9 mouse cellular contexts compared by ENCODE assay signal in the genomic region with DNA sequence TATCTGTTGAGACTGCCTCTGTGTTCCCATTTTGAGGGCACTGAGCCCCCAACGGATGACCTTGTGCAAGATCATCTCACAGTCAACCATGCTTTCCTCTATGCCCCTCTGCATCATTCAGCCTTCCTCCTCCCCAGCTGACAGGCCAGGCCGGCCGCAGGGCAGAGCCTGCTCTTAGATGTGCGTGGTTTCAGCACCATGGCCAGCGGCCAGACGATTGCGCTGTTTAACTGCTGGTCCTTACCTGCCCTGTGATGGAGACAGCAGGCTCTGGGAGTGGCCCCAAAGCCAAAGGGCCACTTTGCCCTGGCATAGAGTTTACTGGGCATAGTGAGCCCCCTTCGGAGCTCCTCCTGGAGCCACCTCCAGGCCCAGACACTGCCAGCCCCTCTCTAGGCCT. TPM values are rescaled to one million over a fixed set of nuclear protein-coding genes. Genes with fewer than 3 reads are reported as not detected.
DNase-seq lines count a peak whose midpoint lies in the region; ATAC-seq lines count a peak whose summit lies in the region.
"Had no signal": no experiment of that assay in that cellular context is flagged by ENCODE, and none has a peak within 500 bp of the region (broad histone marks: within the 10 kb centered on the region; RNA-seq: fewer than 3 reads in every experiment).

No protein-coding gene starts in this region.

- no peak overlapping the region for H3K4me2 ChIP-seq in hindbrain, embryonic 14.5 days (replicated peaks)
- no peak overlapping the region for H3K4me2 ChIP-seq in hindbrain, embryonic 13.5 days
- no peak overlapping the region for H3K4me2 ChIP-seq in embryonic facial prominence, embryonic 11.5 days (ENCODE audit: low read depth, low read length)
- no peak overlapping the region for H3K4me2 ChIP-seq in limb, embryonic 11.5 days (ENCODE audit: low read depth, severe bottlenecking)
- H3K4me2 ChIP-seq: lung, embryonic 15.5 days had no signal

- peaks cover 7% of the 10 kb centered on the region for H3K4me1 ChIP-seq in hindbrain, embryonic 14.5 days (replicated peaks; ENCODE audit: control insufficient read depth, insufficient read depth, low read length)
- peaks cover 18% of the 10 kb centered on the region for H3K4me1 ChIP-seq in hindbrain, embryonic 13.5 days (replicated peaks)
- no peaks in the 10 kb centered on the region for H3K4me1 ChIP-seq in embryonic facial prominence, embryonic 11.5 days (ENCODE audit: control insufficient read depth, insufficient read depth, low read length)
- H3K4me1 ChIP-seq in limb, embryonic 11.5 days (ENCODE audit: control insufficient read depth, insufficient read depth, low read length) = no peaks in the 10 kb centered on the region
- H3K4me1 ChIP-seq: lung, embryonic 15.5 days had no signal

- H3K4me3 ChIP-seq in hindbrain, embryonic 14.5 days (replicated peaks; ENCODE audit: low read length) = no peak overlapping the region
- H3K4me3 ChIP-seq in hindbrain, embryonic 13.5 days = no peak overlapping the region
- no peak overlapping the region for H3K4me3 ChIP-seq in embryonic facial prominence, embryonic 11.5 days (ENCODE audit: low read depth, low read length)
- H3K4me3 ChIP-seq in limb, embryonic 11.5 days (ENCODE audit: low read depth, low read length) = no peak overlapping the region
- H3K4me3 ChIP-seq: lung, embryonic 15.5 days had no signal

- no peaks in the 10 kb centered on the region for H3K9me3 ChIP-seq in hindbrain, embryonic 14.5 days (ENCODE audit: control insufficient read depth, low read length)
- no peaks in the 10 kb centered on the region for H3K9me3 ChIP-seq in hindbrain, embryonic 13.5 days
- H3K9me3 ChIP-seq in embryonic facial prominence, embryonic 11.5 days (replicated peaks; ENCODE audit: control insufficient read depth, low read length) = no peaks in the 10 kb centered on the region
- no peaks in the 10 kb centered on the region for H3K9me3 ChIP-seq in limb, embryonic 11.5 days (ENCODE audit: control insufficient read depth, low read length)
- H3K9me3 ChIP-seq: lung, embryonic 15.5 days had no signal

- no peak overlapping the region for H3K9ac ChIP-seq in hindbrain, embryonic 14.5 days
- H3K9ac ChIP-seq in hindbrain, embryonic 13.5 days = no peak overlapping the region
- H3K9ac ChIP-seq in embryonic facial prominence, embryonic 11.5 days (replicated peaks; ENCODE audit: low read length) = no peak overlapping the region
- no peak overlapping the region for H3K9ac ChIP-seq in limb, embryonic 11.5 days (ENCODE audit: low read length)
- H3K9ac ChIP-seq: lung, embryonic 15.5 days had no signal

- 15% methylated on average over 8 of the region's 8 CpGs for WGBS in hindbrain, embryonic 14.5 days
- WGBS in hindbrain, embryonic 13.5 days = 14% methylated on average over 8 of the region's 8 CpGs
- 9% methylated on average over 8 of the region's 8 CpGs for WGBS in embryonic facial prominence, embryonic 11.5 days
- WGBS in limb, embryonic 11.5 days = 7% methylated on average over 8 of the region's 8 CpGs

- DNase-seq in hindbrain, embryonic 14.5 days (ENCODE audit: low spot score) = peak; percentile 67
- DNase-seq in NIH3T3 (ENCODE audit: low read depth) = peak; percentile 81
- DNase-seq in embryonic facial prominence, embryonic 11.5 days (ENCODE audit: low spot score) = peak; percentile 87
- DNase-seq in limb, embryonic 11.5 days (ENCODE audit: low spot score) = peak; percentile 89
- peak; percentile 10 for DNase-seq in skeletal muscle tissue, adult 2 months (ENCODE audit: low read depth, low spot score)
- no peak for DNase-seq in cerebellum, postnatal 4 days (ENCODE audit: low spot score in 2 of 2)

- H3K27me3 ChIP-seq in hindbrain, embryonic 14.5 days (ENCODE audit: control insufficient read depth, insufficient read depth, low read length) = no peaks in the 10 kb centered on the region
- H3K27me3 ChIP-seq in hindbrain, embryonic 13.5 days = peaks cover 18% of the 10 kb centered on the region; the same call in 1 of the 2 replicates
- no peaks in the 10 kb centered on the region; the same call in 1 of the 2 replicates for H3K27me3 ChIP-seq in embryonic facial prominence, embryonic 11.5 days (ENCODE audit: control insufficient read depth, insufficient read depth, low read length)
- H3K27me3 ChIP-seq in limb, embryonic 11.5 days (ENCODE audit: control insufficient read depth, insufficient read depth, low read length) = no peaks in the 10 kb centered on the region
- H3K27me3 ChIP-seq: lung, embryonic 15.5 days had no signal

- no peak overlapping the region for H3K27ac ChIP-seq in hindbrain, embryonic 14.5 days
- H3K27ac ChIP-seq in hindbrain, embryonic 13.5 days = no peak overlapping the region
- no peak overlapping the region for H3K27ac ChIP-seq in embryonic facial prominence, embryonic 11.5 days (replicated peaks; ENCODE audit: low read depth, low read length)
- H3K27ac ChIP-seq in limb, embryonic 11.5 days (replicated peaks; ENCODE audit: low read depth, low read length) = no peak overlapping the region
- H3K27ac ChIP-seq: lung, embryonic 15.5 days had no signal

- no peaks in the 10 kb centered on the region for H3K36me3 ChIP-seq in hindbrain, embryonic 14.5 days (replicated peaks; ENCODE audit: control insufficient read depth, insufficient read depth)
- H3K36me3 ChIP-seq in hindbrain, embryonic 13.5 days = no peaks in the 10 kb centered on the region
- no peaks in the 10 kb centered on the region for H3K36me3 ChIP-seq in embryonic facial prominence, embryonic 11.5 days (replicated peaks; ENCODE audit: control insufficient read depth, insufficient read depth, low read depth, low read length)
- no peaks in the 10 kb centered on the region for H3K36me3 ChIP-seq in limb, embryonic 11.5 days (ENCODE audit: control insufficient read depth, insufficient read depth, low read length)
- H3K36me3 ChIP-seq: lung, embryonic 15.5 days had no signal

- no peak for ATAC-seq in hindbrain, embryonic 14.5 days (ENCODE audit: low FRiP score)
- no peak for ATAC-seq in hindbrain, embryonic 13.5 days (ENCODE audit: low FRiP score)
- ATAC-seq in embryonic facial prominence, embryonic 11.5 days (replicated peaks; ENCODE audit: insufficient number of reproducible peaks, low FRiP score, low TSS enrichment, low read depth) = no peak
- ATAC-seq in limb, embryonic 11.5 days (ENCODE audit: insufficient number of reproducible peaks, low FRiP score, low TSS enrichment, low read depth) = no peak
- ATAC-seq in erythroid progenitor cell, adult 5-6 weeks (replicated peaks; ENCODE audit: low FRiP score, poor library complexity, severe bottlenecking) = no peak

RNA-seq across cellular contexts. Expression of a gene that starts 39.3 kb away (rescaled TPM):
- 220 and 221 TPM in 2 replicates for polyA plus RNA-seq in hindbrain, embryonic 14.5 days (2014; fragmentation: Nextera tagmentation; extraction: Ambion mirVana)
- polyA plus RNA-seq in hindbrain, embryonic 13.5 days (2015; fragmentation: Nextera tagmentation; extraction: Ambion mirVana) = 232 and 238 TPM in 2 replicates
- polyA plus RNA-seq in embryonic facial prominence, embryonic 11.5 days (2014; fragmentation: Nextera tagmentation; extraction: Ambion mirVana) = 119 and 131 TPM in 2 replicates
- polyA plus RNA-seq in limb, embryonic 11.5 days (2014; fragmentation: Nextera tagmentation; extraction: Ambion mirVana) = 119 and 121 TPM in 2 replicates
- 8.0 and 10.1 TPM in 2 replicates for total RNA-seq in erythroid progenitor cell, adult 5-6 weeks (2015; ENCODE audit: low replicate concordance)
- total RNA-seq in erythroid progenitor cell, adult 5-6 weeks (2017; ENCODE audit: low replicate concordance) = 3.0 and 3.5 TPM in 2 replicates

Comparison
In these comparisons a context has a peak if more than half of its experiments do, and no peak if none do; other contexts are left out.
1. DNase-seq: peak in hindbrain, embryonic 14.5 days (single experiment), NIH3T3 (single experiment), embryonic facial prominence, embryonic 11.5 days (single experiment), limb, embryonic 11.5 days (single experiment) and skeletal muscle tissue, adult 2 months (single experiment); none in cerebellum, postnatal 4 days (0 of 2).